Mouse (Mus musculus) adipocyte (in vitro differentiated cells): ENCODE measurements around the gene Olfr766-ps1.
"Not testable (repeated sequence)": the region's sequence is repeated elsewhere in the genome, so short reads cannot be mapped to it uniquely, and the experiment has no call there.

ENCODE experiments used
- DNase-seq: peaks from one replicate; pipeline ENCODE4 v3.0.0-alpha.2; 2016; ENCODE audit warnings: low spot score

Gene Olfr766-ps1

DNA sequence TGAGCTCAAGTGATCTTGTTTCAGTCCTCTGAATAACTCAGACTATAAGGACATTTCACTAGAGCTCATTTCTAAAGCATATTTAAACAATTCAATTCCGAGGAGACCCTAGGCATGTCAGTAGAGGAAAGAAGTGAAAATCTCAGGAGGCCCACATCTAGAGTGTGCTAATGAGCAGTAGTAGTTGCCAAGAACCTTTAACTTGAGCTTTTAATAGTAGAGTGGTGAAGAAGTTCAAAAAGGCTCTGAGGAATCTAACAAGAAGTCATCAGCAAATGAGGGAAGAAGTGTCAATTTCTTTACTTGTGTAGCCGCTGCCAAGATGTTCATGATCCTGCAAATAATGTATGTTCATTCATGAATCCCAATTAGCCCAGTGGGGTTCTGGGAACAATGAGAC lies at the start of gene Olfr766-ps1:
Gene Olfr766-ps1, minus strand, starts transcription at position 101 of the 400 bp plus-strand sequence.
- no peak for DNase-seq

DNA sequence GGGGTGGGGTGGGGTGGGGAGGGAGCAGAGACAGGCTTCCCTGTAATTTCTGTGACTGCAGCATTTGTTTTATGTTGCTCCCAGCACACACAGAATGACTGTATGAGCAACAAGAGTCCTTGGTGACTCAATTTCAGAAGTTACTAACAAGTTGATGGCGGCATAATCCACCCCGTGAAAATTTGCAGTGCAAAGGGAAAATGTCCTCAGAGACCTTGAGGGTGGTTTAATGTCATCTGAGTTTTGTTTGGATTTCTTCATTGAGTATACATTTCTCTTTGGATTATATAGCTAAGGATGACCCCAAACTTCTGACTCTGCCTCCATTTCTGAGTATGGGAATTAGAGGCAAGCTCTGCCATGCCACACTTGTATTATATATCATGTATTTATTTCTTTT lies 49.0 kb upstream of the Olfr766-ps1 start, which contains the start of gene Olfr769:
Gene Olfr769, minus strand, starts transcription at position 101 of the 400 bp plus-strand sequence.
- no peak for DNase-seq

DNA sequence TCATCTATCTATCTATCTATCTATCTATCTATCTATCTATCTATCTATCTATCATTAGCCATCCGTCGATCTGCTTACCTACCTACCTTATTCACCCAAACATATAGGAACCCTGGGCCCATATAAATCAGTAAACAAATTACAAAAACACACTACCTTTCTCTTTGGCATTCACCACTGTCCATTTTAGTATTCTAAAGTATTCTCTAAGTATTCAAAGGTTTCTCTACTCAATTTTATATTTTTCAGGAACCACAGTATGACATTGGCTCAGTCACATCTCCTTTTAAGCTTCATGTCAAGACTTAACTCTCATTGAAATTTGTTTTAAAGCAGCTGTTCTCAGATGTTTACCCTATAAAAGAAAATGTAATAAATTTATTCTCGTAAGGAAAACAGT lies 46.4 kb upstream of the Olfr766-ps1 start:
- no peak for DNase-seq

DNA sequence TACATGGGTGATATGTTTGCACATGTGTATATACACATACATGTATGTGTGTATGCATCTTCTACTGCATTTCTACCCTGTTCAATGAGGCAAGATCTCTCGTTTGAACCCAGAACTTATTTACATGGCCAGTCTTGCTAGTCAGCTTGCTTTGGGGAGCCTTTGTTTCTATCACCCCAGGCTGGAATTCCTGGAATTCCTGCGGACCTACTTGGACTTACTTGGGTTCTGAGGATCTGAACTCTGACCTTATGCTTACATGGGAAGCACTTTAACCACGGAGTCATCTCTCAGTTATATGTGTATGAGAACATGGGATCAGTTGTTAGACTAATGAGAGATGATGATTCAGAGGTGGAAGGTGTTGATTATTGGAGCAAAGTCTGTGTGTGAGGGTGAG lies 32.5 kb upstream of the Olfr766-ps1 start:
- no peak for DNase-seq

DNA sequence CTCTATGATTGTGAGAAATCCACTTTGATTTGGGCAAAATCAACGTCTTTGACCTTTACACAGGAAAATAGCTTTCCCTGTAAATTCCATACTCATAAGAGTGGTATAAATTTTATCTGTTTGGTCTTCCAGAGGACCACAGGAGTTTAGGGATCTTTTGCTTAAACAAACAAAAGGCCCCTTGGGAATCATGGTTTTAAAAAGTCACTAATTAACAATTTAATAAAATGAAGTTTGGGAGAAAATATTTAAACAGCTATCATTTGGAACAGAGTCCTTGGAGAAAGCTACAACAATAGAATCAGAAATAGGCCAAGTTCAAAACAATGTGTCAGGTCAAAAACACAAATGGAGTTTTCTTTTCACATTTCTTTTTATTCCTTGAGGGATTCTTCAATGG lies 30.5 kb upstream of the Olfr766-ps1 start, which contains the start of gene Olfr768:
Gene Olfr768, minus strand, starts transcription at position 101 of the 400 bp plus-strand sequence.
- DNase-seq: no peak

DNA sequence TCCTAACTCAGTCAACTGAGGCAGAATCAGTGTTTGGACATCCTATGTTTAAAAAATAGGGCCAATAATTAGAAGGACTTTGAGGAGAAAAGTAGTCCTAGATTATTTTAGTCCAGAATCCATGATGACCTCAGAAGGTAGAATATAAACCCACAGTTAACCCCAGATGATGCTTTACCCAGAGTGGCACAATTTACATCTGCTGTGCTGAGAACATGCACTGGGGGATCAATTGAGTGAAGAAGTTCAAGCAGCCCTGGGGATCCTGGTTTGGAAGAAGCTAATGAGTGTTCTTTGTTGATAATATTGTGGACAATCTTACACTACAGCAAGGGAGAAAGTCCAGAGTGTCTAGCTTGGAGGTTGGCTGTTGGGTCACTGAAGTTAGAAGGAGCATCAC lies 14.0 kb upstream of the Olfr766-ps1 start, which contains the start of gene Olfr767:
Gene Olfr767, minus strand, starts transcription at position 101 of the 400 bp plus-strand sequence.
- DNase-seq: not testable (repeated sequence)

DNA sequence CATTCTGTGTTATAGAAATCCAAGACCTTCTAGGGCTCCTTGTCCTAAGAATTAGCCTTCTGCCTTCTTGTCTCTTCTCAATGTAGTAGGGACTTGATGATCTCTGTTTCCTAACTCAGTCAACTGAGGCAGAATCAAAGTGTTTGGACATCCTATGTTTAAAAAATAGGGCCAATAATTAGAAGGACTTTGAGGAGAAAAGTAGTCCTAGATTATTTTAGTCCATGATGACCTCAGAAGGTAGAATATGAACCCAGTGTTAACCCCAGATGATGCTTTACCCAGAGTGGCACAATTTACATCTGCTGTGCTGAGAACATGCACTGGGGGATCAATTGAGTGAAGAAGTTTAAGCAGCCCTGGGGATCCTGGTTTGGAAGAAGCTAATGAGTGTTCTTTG lies 18.9 kb downstream of the Olfr766-ps1 start, which contains the start of gene Olfr765:
Gene Olfr765, minus strand, starts transcription at position 101 of the 400 bp plus-strand sequence.
- DNase-seq: not testable (repeated sequence)

DNA sequence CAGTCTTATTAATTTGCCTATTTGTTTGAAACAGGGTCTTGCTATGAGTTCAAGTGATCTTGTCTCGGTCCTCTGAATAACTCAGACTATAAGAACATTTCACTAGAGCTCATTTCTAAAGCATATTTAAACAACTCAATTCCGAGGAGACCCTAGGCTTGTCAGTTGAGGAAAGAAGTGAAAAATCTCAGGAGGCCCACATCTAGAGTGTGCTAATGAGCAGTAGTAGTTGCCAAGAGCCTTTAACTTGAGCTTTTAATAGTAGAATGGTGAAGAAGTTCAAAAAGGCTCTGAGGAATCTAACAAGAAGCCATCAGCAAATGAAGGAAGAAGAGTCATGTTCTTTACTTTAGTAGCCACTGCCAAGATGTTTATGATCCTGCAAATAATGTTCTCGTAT lies 29.0 kb downstream of the Olfr766-ps1 start, which contains the start of gene Olfr764-ps1:
Gene Olfr764-ps1, minus strand, starts transcription at position 101 of the 400 bp plus-strand sequence.
- DNase-seq: no peak

DNA sequence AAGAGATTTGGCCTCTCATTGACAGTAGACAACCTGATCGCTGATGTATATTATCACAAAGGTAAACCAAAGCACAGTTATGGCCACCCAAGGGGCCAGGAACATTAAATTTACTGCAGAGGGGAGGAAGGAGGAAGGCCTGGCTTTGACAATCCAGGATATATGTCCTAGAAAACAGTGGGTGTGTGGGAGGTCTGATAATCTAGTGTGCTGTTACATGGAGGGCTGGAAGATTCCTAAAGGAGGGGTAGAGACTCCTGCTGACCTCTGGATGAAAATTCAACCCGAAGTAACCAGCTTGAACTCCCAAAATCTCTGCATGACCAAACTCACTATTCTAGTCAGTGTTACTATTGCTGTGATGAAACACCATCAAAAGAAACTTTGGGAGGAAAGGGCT lies 40.4 kb downstream of the Olfr766-ps1 start:
- no peak for DNase-seq

DNA sequence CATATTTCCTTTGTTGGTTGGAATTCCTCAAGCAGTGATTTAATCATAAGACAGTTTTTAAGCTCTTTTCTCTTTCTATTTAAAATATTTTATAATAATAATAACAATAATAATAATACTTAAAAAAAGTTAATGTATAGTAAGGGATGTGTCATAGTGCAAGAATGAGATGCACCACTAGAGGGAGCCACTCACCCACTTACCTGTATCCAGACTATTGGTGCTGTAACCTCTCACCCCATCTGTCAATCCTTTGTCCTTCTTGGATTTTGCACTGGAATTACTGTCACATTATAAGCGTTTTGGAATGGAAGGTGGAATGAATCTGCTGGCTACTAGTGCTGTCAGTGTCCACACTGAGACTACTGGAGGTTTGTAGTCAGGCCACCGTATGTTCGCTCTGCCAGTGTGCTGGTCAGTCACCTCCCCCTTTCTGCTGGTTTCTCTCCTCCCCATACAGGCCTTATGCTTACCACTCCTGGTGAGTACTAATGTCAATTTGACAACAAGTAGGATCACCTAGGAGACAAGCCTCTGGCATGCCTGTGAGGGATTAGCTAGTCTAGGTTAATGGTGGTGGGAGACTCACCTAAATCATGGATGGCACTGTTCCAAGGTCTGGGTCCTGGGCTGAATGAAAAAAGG lies 42.6 kb downstream of the Olfr766-ps1 start:
- DNase-seq: peak; percentile 66

DNA sequence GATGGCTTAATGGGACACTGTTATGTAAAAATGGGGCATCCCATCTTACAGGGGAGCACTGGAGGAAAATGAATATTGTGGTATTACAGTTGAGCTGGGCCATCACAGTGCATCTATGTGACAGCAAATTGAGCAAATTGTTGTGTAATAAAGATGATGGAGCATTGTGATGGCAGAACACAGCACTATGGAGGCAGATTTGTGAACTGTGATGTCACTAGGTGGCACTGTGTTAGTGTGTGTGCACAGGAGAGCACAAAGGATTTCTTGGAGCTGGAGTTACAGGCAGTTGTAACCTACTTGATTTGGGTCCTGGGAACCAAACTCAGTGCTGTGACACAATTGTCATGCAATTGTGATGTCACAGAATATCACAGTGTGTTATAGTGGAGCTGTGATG lies 45.5 kb downstream of the Olfr766-ps1 start:
- DNase-seq: no peak

DNA sequence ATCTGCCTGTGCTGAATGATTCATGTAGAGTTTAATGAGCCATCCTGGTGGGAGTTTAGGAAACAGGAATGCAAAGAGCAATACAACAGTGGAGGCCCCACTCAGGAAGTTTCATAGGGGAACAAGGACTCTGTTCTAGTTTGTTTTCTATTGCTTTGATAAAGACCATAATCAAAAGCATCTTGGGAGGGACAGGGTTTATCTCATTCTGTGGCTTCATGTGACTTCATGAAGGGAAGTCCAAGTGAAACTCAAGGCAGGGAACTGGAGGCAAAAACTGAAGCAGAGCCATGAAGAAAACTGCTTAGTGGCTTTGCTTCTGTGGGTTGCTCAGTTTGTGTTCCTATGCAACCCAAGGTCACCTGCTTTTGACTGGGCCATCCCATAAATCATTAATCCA lies 54.3 kb downstream of the Olfr766-ps1 start:
- no peak for DNase-seq
